Mouse (Mus musculus) liver, postnatal 0 days (tissue): ENCODE measurements around the gene Olfr938.

Experiments
- CTCF ChIP-seq: sonication (generic); IDR thresholded peaks from 2 replicates; pipeline ENCODE4 v1.5.1; 2016; ENCODE audit warnings: antibody characterized with exemption, low read depth
- EP300 ChIP-seq: IDR thresholded peaks from 2 replicates; pipeline ENCODE4 v1.6.1; 2016; ENCODE audit warnings: antibody characterized with exemption, low read depth, mild to moderate bottlenecking

- TF ChIP-seq CTCF (no peak), EP300 (no peak)
Observed at GRCm38 (mm10) chr9:39064851-39065250, 13.8 kb downstream of the Olfr938 start, which contains the start of gene Olfr937.
